8 mouse cellular contexts compared by ENCODE assay signal in the genomic region with DNA sequence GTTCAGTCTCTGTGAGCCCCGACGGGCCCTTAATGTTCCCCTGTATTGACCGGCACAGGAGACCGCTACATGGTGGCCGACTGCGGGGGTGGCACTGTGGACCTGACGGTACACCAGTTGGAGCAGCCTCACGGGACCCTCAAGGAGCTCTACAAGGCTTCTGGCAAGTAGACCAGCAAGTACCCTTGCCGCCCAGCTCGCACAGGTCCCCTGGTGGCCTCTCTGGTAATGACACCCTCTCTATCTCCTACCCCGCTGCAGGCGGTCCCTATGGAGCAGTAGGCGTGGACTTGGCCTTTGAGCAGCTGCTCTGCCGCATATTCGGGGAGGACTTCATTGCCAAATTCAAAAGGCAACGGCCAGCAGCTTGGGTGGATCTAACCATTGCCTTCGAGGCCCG. TPM values are rescaled to one million over a fixed set of nuclear protein-coding genes. Genes with fewer than 3 reads are reported as not detected.
A peak's percentile ranks its signal among the peaks of the same experiment; 100 is the strongest.
DNase-seq lines count a peak whose midpoint lies in the region; ATAC-seq and TF ChIP-seq lines count a peak whose summit lies in the region.

No protein-coding gene starts in this region.

- H3K4me3 ChIP-seq in G1E (ENCODE audit: low read depth, low read length), result no peak overlapping the region
- no peak overlapping the region for H3K4me3 ChIP-seq in hindbrain, embryonic 13.5 days

- ATAC-seq in G1E (ENCODE audit: extremely low read depth, insufficient number of reproducible peaks, low FRiP score, poor library complexity, severe bottlenecking), result peak; percentile 68
- ATAC-seq in frontal cortex, adult (ENCODE audit: low TSS enrichment), result peak; percentile 33; the same call in 1 of the 2 replicates
- peak; percentile 30; the same call in 1 of the 2 replicates for ATAC-seq in hindbrain, embryonic 13.5 days (ENCODE audit: low FRiP score)

- peak; percentile 86 for DNase-seq in G1E (ENCODE audit: low spot score)
- DNase-seq in brain, adult 2 months (ENCODE audit: low read depth, low spot score), result peak; percentile 53
- peak; percentile 32 to 46 for DNase-seq in layer of hippocampus, postnatal 36 days
- DNase-seq in lung, postnatal 4 days, result peak; percentile 85 to 89
- DNase-seq in right cerebral cortex, postnatal 14 days, result peak; percentile 72
- peak; percentile 79 to 90 for DNase-seq in urinary bladder, postnatal 4 days (ENCODE audit: low spot score in 2 of 2)

- no peak overlapping the region for H3K9ac ChIP-seq in hindbrain, embryonic 13.5 days

- H3K4me2 ChIP-seq in hindbrain, embryonic 13.5 days, result peak overlapping the region; percentile 6; the same call in 1 of the 2 replicates

- H3K27ac ChIP-seq in hindbrain, embryonic 13.5 days, result no peak overlapping the region

- WGBS in hindbrain, embryonic 13.5 days, result 29% methylated on average over 18 of the region's 18 CpGs

- peaks cover 5% of the 10 kb centered on the region; the same call in 1 of the 2 replicates for H3K9me3 ChIP-seq in G1E (replicated peaks)
- H3K9me3 ChIP-seq in hindbrain, embryonic 13.5 days, result no peaks in the 10 kb centered on the region

- TF ChIP-seq CTCF in G1E (IDR thresholded peaks at IDR 0.05; ENCODE audit: low read depth, low read length), result peak; percentile 89

- peaks cover 34% of the 10 kb centered on the region for H3K4me1 ChIP-seq in G1E (ENCODE audit: insufficient read depth, low read depth, low read length)
- H3K4me1 ChIP-seq in hindbrain, embryonic 13.5 days (replicated peaks), result peaks cover 6% of the 10 kb centered on the region; the same call in 1 of the 2 replicates

- H3K27me3 ChIP-seq in G1E (ENCODE audit: insufficient read depth, low read length), result no peaks in the 10 kb centered on the region
- no peaks in the 10 kb centered on the region for H3K27me3 ChIP-seq in hindbrain, embryonic 13.5 days

- peaks cover 58% of the 10 kb centered on the region for H3K36me3 ChIP-seq in G1E (replicated peaks)
- H3K36me3 ChIP-seq in hindbrain, embryonic 13.5 days, result peaks cover 42% of the 10 kb centered on the region

RNA-seq across cellular contexts. Expression of gene Gm11037, which starts 9.3 kb away (rescaled TPM):
- total RNA-seq in G1E (2014; fragmentation: Nextera tagmentation) (not detected in 2 replicates), G1E (2017) (not detected in 2 replicates)
- not detected in 2 replicates for polyA plus RNA-seq in G1E (2012)
- not detected in 2 replicates for polyA plus RNA-seq in hindbrain, embryonic 13.5 days (2015; fragmentation: Nextera tagmentation; extraction: Ambion mirVana)
- total RNA-seq in layer of hippocampus, postnatal 36 days (2021), result not detected

RNA-seq across cellular contexts. Expression of gene Hspa12b, which starts 15.5 kb away (rescaled TPM):
- total RNA-seq in G1E (2014; fragmentation: Nextera tagmentation) (0.83 and 0.98 TPM in 2 replicates), G1E (2017) (1.8 and 2.2 TPM in 2 replicates)
- polyA plus RNA-seq in G1E (2012), result 2.9 TPM in 2 replicates
- 3.9 and 4.6 TPM in 2 replicates for polyA plus RNA-seq in hindbrain, embryonic 13.5 days (2015; fragmentation: Nextera tagmentation; extraction: Ambion mirVana)
- total RNA-seq in layer of hippocampus, postnatal 36 days (2021), result 1 to 10 TPM; 7.5 to 9.1 TPM

RNA-seq across cellular contexts. Expression of gene 1700037H04Rik, which starts 17.3 kb away (rescaled TPM):
- 81.9 and 98.7 TPM in 2 replicates for total RNA-seq in G1E (2014; fragmentation: Nextera tagmentation)
- total RNA-seq in G1E (2017), result 28.1 and 30.2 TPM in 2 replicates
- 155 and 173 TPM in 2 replicates for polyA plus RNA-seq in G1E (2012)
- polyA plus RNA-seq in hindbrain, embryonic 13.5 days (2015; fragmentation: Nextera tagmentation; extraction: Ambion mirVana), result 94.3 and 94.6 TPM in 2 replicates
- 10 to 100 TPM; 51.3 to 51.8 TPM for total RNA-seq in layer of hippocampus, postnatal 36 days (2021)

RNA-seq across cellular contexts. Expression of gene Cenpb, which starts 37.3 kb away (rescaled TPM):
- total RNA-seq in G1E (2014; fragmentation: Nextera tagmentation) (4.5 and 5.6 TPM in 2 replicates), G1E (2017) (7.4 and 8.6 TPM in 2 replicates)
- polyA plus RNA-seq in G1E (2012), result 29.5 and 35.4 TPM in 2 replicates
- polyA plus RNA-seq in hindbrain, embryonic 13.5 days (2015; fragmentation: Nextera tagmentation; extraction: Ambion mirVana), result 13.3 and 13.4 TPM in 2 replicates
- 10 to 100 TPM; 73.9 to 76.5 TPM for total RNA-seq in layer of hippocampus, postnatal 36 days (2021)

RNA-seq across cellular contexts. Expression of gene Cdc25b, which starts 44.2 kb away (rescaled TPM):
- total RNA-seq in G1E (2014; fragmentation: Nextera tagmentation), result 14.0 and 85.9 TPM in 2 replicates
- total RNA-seq in G1E (2017), result 12.6 and 14.2 TPM in 2 replicates
- polyA plus RNA-seq in G1E (2012), result 6.0 and 7.0 TPM in 2 replicates
- 34.1 and 41.8 TPM in 2 replicates for polyA plus RNA-seq in hindbrain, embryonic 13.5 days (2015; fragmentation: Nextera tagmentation; extraction: Ambion mirVana)
- total RNA-seq in layer of hippocampus, postnatal 36 days (2021), result 10 to 100 TPM; 16.0 to 20.1 TPM
